Mouse (Mus musculus): ENCODE results near the gene Tm9sf3. TPM values are rescaled to one million over a fixed set of nuclear protein-coding genes. Genes with fewer than 3 reads are reported as not detected.
A peak's percentile ranks its signal among the peaks of the same experiment; 100 is the strongest.
"Not testable (repeated sequence)": the region's sequence is repeated elsewhere in the genome, so short reads cannot be mapped to it uniquely, and the experiment has no call there.

Gene Tm9sf3
- 151 and 167 TPM in 2 replicates for polyA plus RNA-seq (2015; fragmentation: Nextera tagmentation; extraction: Ambion mirVana)

DNA sequence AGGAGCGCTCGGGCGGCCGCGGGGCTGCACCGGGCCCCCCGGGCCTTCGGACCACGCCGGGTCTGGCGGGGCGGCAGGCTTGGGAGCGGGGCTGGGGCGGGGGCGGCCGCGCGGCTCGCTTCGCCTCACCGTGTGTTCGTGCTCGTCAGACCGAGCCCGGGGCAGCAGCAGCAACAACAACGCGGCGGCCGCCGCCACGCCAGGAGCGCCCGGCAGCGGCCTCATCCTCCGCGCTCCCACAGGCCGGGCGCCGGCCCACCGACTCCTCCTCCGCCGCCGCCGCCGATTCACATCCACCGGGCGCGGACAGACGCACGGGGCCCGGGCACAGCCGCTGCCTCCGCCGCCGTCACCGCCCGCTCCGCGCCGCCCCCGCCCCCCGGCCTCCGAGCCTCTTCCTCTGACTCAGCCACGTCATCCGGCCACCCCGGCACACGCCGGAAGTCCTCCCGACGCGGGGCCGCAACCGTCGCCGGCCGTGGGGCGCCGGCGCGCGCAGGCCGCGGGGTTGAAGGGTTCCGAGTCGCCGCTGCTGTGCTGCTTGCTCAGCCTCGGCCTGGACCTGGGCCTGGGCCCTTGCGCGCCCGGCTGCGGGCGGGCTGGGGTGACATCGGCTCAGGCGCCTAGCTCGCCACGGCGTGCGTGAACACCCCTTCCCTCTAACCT, at the start of gene Tm9sf3:
Gene Tm9sf3 (minus strand): TSS at position 368 of the 666 bp plus-strand sequence.
- Histone ChIP-seq H3K4me1 (replicated peaks) (peaks cover 16% of the 10 kb centered on the region), H3K4me3 (replicated peaks) (peak within 1 kb of the TSS; percentile 93), H3K9me3 (no peaks in the 10 kb centered on the region), H3K36me3 (no peaks in the 10 kb centered on the region), H3K9ac (peak within 1 kb of the TSS; percentile 93), H3K27me3 (replicated peaks) (no peaks in the 10 kb centered on the region), H3K27ac (peak within 1 kb of the TSS; percentile 99), H3K4me2 (replicated peaks) (peak within 1 kb of the TSS; percentile 58)
- ATAC-seq = peak; percentile 93
- WGBS = under 1% methylated on average over 80 of the region's 98 CpGs

DNA sequence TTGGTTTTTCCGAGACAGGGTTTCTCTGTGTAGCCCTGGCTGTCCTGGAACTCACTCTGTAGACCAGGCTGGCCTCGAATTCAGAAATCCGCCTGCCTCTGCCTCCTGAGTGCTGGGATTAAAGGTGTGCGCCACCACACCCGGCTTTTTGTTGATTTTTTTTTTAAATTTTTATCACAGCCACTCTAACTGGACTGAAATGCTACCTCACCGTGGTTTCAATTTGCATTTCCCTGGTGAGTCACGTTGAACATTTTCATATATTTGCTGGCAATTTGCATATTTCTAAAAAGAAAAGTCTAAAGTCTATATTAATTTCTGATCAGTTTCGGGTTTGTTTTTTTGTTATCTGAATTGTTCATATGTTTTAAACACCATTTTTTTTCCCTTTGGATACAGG, 48.8 kb upstream of the Tm9sf3 start:
- H3K4me2 ChIP-seq (replicated peaks); H3K36me3 ChIP-seq; H3K27me3 ChIP-seq (replicated peaks); ATAC-seq; H3K9ac ChIP-seq; H3K4me1 ChIP-seq (replicated peaks); H3K4me3 ChIP-seq (replicated peaks); H3K9me3 ChIP-seq; H3K27ac ChIP-seq: not testable (repeated sequence)
- WGBS = 86% methylated on average over 8 of the region's 8 CpGs

DNA sequence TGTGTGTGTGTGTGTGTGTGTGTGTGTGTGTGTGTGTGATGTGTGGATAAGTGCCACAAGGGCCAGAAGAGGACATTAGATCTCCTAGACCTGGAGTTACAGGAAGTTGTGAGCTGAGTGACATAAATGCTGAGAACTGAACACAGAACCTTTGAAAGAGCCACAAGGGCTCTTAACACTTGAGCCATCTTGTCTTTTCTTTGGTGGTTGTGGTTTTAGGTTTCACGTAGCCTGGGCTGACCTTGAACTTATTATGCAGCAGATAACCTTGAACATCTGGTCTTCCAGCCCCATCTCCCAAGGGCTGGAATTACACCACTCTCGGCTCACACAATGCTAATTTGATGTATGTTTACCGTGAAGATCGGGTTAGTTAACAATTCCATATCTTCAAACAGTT, 48.2 kb upstream of the Tm9sf3 start:
- WGBS = 74% methylated on average over 4 of the region's 4 CpGs
- Histone ChIP-seq H3K27me3 (replicated peaks) (no peaks in the 10 kb centered on the region; the same call in 1 of the 2 replicates), H3K9ac (no peak overlapping the region), H3K4me1 (replicated peaks) (no peaks in the 10 kb centered on the region), H3K4me2 (replicated peaks) (no peak overlapping the region), H3K27ac (no peak overlapping the region), H3K4me3 (replicated peaks) (no peak overlapping the region), H3K36me3 (no peaks in the 10 kb centered on the region), H3K9me3 (no peaks in the 10 kb centered on the region)
- no peak for ATAC-seq

DNA sequence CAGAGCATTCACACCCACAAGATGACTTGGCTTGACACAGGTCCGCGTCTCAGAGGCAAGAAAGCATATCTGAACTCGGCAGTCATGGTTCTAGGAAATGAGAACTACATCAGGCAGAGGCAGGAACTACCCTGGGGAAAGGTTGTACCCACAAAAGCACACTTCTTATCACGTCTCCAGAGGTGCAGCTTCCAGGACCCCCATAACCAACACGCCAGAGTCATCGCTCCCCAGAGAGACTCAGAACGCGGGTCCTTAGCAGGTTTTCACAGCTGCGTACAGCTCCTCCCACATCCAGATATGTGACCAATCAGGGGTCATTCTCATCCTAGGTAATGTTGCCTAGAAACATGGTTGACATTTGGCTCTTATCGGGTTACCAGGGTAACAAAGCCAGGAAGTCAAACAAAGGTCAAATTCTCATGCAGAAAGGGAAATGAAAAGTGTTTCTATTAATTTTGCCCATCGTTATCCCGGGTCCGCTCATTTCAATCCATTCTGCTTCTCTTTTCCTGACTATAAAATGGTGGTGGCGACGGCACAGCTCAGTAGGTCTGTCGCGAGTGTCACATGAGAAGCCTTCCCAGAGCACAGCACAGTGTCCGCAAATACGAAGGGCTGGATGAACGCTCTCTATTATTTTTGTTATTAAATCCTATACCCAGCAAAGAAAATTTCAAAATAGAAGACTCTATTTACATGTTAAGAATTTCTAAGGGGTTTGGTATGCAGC, 47.3 kb upstream of the Tm9sf3 start:
- Histone ChIP-seq H3K27ac (no peak overlapping the region), H3K27me3 (replicated peaks) (no peaks in the 10 kb centered on the region), H3K9ac (no peak overlapping the region), H3K4me1 (replicated peaks) (no peaks in the 10 kb centered on the region), H3K9me3 (no peaks in the 10 kb centered on the region), H3K36me3 (no peaks in the 10 kb centered on the region), H3K4me3 (replicated peaks) (peak overlapping the region; percentile 26), H3K4me2 (replicated peaks) (peak overlapping the region; percentile 59)
- WGBS = 17% methylated on average over 20 of the region's 20 CpGs
- peak; percentile 93 for ATAC-seq

DNA sequence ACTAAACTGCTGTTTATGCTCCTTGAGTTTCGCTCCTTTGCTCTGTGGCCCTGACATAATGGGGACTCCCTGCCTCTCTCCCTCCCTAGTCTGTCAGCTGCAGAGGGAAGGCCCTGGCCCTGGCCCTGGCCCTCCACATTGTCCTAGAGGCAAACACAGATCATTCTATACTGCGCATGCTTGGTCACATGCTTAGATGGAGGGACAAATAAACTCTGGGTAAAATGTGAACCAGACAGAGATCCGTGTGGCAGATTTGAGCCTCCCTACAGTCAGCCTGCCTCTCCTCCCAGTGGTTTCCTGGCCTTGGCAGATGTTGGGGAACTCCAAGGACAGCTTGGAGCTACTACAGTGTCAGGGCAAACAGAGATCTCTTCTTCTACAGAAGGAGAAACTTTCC, 40.1 kb upstream of the Tm9sf3 start:
- H3K27me3 ChIP-seq (replicated peaks) = no peaks in the 10 kb centered on the region
- no peaks in the 10 kb centered on the region for H3K9me3 ChIP-seq
- no peaks in the 10 kb centered on the region for H3K4me1 ChIP-seq (replicated peaks)
- WGBS = 74% methylated on average over 3 of the region's 3 CpGs
- no peak overlapping the region for H3K9ac ChIP-seq
- no peak overlapping the region for H3K4me2 ChIP-seq (replicated peaks)
- no peak overlapping the region for H3K4me3 ChIP-seq (replicated peaks)
- H3K27ac ChIP-seq = no peak overlapping the region
- H3K36me3 ChIP-seq = no peaks in the 10 kb centered on the region
- ATAC-seq = 0 out of 2 replicates have a peak, but pooled peaks have one; percentile 43

DNA sequence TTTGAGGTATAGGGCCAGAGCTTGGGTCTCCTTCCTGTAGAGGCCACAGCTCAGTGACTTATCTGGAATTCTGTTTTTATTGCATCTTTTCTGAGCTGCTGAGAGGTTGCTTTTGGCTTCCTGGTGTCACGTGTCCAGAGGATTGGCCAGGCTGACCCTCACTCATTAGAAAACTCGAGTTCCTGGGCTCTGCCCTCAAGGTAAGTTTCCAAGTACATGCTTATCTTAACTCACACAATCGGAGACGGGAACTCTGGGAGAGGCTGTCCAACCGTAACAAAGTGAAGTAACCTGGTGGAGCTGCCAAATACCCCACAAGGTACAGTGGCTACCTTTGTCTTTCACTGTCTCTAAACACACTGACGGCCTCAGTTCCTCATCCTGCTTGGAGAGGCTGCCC, 39.6 kb upstream of the Tm9sf3 start:
- H3K9ac ChIP-seq = no peak overlapping the region
- no peak overlapping the region for H3K4me2 ChIP-seq (replicated peaks)
- H3K27ac ChIP-seq = no peak overlapping the region
- no peak overlapping the region for H3K4me3 ChIP-seq (replicated peaks)
- H3K36me3 ChIP-seq = no peaks in the 10 kb centered on the region
- peak; percentile 55; the same call in 1 of the 2 replicates for ATAC-seq
- H3K4me1 ChIP-seq (replicated peaks) = no peaks in the 10 kb centered on the region
- WGBS = 53% methylated on average over 6 of the region's 6 CpGs
- H3K27me3 ChIP-seq (replicated peaks) = no peaks in the 10 kb centered on the region
- no peaks in the 10 kb centered on the region for H3K9me3 ChIP-seq

DNA sequence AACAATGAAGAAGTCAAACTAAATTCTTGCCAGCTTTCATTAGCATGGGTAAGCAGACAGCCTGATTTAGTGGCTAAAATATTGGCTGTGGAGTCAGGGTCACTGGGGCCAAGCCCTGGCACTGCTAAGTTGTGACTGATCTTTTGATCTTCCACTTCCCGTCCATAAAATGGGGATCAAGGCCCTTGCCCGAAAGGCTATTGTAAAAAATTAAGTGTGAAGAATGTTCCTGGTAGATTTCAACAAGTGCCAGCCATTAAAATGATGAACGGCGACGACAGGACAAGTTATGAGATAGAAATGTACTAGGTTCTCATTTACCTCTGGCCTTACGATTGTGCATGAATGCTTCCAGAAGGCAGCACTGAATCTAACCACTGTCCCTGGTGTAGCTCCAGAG, 38.1 kb upstream of the Tm9sf3 start:
- Histone ChIP-seq H3K4me2 (replicated peaks) (no peak overlapping the region), H3K9ac (no peak overlapping the region), H3K36me3 (no peaks in the 10 kb centered on the region), H3K4me1 (replicated peaks) (no peaks in the 10 kb centered on the region), H3K27ac (no peak overlapping the region), H3K27me3 (replicated peaks) (no peaks in the 10 kb centered on the region), H3K4me3 (replicated peaks) (no peak overlapping the region), H3K9me3 (no peaks in the 10 kb centered on the region)
- ATAC-seq = no peak
- WGBS = 63% methylated on average over 6 of the region's 6 CpGs

DNA sequence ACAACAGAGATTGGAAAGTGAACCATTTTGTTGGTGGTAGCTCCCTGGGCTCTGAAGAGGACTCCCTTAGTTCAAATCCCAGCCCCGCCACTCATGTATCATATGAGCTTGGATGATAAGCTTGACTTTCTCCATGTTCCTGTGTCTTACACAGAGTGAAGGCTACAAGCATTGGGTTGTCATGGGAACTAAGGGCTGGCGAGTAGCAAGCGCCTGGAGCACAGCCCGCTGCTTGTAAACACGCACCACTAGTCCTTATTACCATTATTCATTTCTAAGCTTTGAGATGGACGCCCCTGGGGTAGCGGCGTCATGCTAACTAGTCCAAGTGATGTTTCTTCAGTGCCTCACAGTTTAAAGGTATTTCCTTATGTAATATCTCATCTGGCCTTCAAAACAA, 35.6 kb upstream of the Tm9sf3 start:
- Histone ChIP-seq H3K27me3 (replicated peaks) (no peaks in the 10 kb centered on the region), H3K9me3 (no peaks in the 10 kb centered on the region), H3K4me3 (replicated peaks) (no peak overlapping the region), H3K36me3 (no peaks in the 10 kb centered on the region), H3K9ac (no peak overlapping the region), H3K4me1 (replicated peaks) (no peaks in the 10 kb centered on the region), H3K27ac (no peak overlapping the region), H3K4me2 (replicated peaks) (no peak overlapping the region)
- WGBS = 80% methylated on average over 8 of the region's 8 CpGs
- ATAC-seq = no peak

DNA sequence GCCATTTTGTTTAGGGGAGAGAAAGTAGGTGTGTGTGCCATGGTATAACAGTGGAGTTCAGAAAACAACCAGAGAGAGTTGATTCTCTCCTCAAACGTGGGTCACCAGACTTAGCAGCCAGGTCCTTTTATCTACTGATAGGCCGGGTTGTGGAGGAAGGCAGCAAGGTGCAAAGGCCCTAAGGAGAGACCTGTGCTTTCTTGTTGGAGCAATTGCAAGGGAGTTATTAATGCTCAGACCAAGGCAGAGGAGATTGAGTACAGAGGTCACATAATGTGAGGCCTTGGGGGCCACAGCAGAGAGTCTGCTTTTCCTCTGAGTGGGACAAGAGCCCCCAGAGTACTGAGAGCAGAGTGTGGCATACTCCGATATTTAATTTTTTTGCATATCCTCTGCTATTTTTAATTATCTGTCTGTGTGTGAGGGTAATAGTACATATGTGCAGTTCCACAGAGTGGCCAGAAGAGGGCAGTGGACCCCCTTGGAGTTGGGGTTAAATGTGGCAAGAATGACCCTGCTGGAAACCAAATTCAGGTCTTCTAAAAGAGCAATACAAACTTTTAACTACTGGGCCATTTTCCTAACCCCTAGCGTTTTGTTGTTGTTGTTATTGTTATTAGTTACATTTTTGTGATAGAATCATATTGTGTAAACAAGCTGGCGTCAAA, 27.3 kb upstream of the Tm9sf3 start:
- Histone ChIP-seq H3K4me1 (replicated peaks) (no peaks in the 10 kb centered on the region), H3K9ac (no peak overlapping the region), H3K9me3 (no peaks in the 10 kb centered on the region), H3K27ac (no peak overlapping the region), H3K36me3 (no peaks in the 10 kb centered on the region), H3K4me3 (replicated peaks) (no peak overlapping the region), H3K4me2 (replicated peaks) (no peak overlapping the region), H3K27me3 (replicated peaks) (no peaks in the 10 kb centered on the region; the same call in 1 of the 2 replicates)
- no peak for ATAC-seq
- WGBS = 60% methylated on average over 5 of the region's 5 CpGs

DNA sequence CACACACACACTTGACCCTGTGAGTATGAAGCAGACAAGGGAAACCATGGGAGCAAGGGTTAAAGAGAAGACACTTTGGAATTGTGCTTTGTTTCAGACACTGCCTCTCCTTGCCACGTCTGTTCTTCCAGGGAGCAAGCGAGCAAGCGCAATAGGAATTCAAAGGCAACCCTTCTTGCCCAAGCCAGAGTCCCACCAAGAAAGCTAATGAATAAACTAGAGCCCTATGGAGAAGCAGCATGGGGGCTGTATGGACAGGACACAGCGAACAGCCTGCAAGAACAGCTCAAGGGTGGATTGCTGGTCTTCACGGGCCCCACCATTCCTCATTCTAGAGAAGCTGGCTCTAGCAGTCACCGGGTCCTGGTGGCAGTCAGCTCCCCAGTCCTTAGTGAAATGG, 24.8 kb upstream of the Tm9sf3 start:
- ATAC-seq = no peak
- peaks cover 5% of the 10 kb centered on the region; the same call in 1 of the 2 replicates for H3K4me1 ChIP-seq (replicated peaks)
- no peak overlapping the region for H3K4me3 ChIP-seq (replicated peaks)
- no peaks in the 10 kb centered on the region for H3K9me3 ChIP-seq
- H3K9ac ChIP-seq = no peak overlapping the region
- 78% methylated on average over 6 of the region's 6 CpGs for WGBS
- no peaks in the 10 kb centered on the region; the same call in 1 of the 2 replicates for H3K27me3 ChIP-seq (replicated peaks)
- no peak overlapping the region for H3K4me2 ChIP-seq (replicated peaks)
- H3K36me3 ChIP-seq = no peaks in the 10 kb centered on the region
- no peak overlapping the region for H3K27ac ChIP-seq

DNA sequence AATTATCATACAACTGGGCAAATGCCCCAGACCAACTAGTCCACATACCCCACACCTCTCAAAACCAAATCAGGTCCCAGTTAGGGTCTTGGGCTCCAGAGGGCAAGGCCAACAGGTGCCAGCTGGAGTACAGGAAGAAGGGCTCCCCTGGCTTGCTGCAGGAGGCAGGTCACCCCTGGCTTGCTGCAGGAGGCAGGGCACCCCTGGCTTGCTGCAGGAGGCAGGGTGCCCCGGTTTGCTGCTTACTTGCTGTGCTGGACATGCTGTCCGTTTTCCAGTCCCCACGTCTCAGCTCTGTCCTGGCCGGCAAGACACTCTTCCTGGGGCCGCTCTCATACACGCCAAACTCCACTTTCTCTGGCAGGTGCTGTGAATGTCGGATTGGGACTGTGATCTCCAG, 23.4 kb upstream of the Tm9sf3 start:
- H3K27ac ChIP-seq = no peak overlapping the region

DNA sequence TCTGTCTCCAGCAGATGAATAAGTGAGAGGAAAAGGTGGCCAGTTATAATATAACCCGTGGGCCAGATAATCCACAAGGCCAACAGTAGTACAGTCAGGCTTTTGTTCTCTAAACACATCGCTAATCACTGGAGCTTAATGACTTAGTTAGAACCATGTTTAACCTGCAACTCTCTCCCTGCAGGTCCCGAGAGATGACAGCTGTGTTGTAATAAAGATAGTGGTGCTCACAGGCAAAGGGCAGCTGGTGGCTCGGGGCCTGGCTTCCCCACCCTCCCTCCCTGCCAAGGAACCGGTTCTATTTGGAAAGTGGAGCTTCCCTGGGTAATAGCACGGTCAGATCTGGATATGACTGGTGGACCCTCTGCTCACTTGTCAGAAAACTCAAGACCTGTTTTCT, 20.7 kb upstream of the Tm9sf3 start:
- peak; percentile 73 for ATAC-seq
- 20% methylated on average over 6 of the region's 6 CpGs for WGBS
- Histone ChIP-seq H3K27me3 (replicated peaks) (no peaks in the 10 kb centered on the region; the same call in 1 of the 2 replicates), H3K36me3 (no peaks in the 10 kb centered on the region), H3K4me3 (replicated peaks) (no peak overlapping the region), H3K4me1 (replicated peaks) (peaks cover 5% of the 10 kb centered on the region; the same call in 1 of the 2 replicates), H3K4me2 (replicated peaks) (0 out of 2 replicates have a peak overlapping the region, but pooled peaks have one; percentile 10), H3K9me3 (no peaks in the 10 kb centered on the region), H3K27ac (0 out of 2 replicates have a peak overlapping the region, but pooled peaks have one; percentile 37), H3K9ac (no peak overlapping the region)

More for the DNA sequence above, 23.4 kb upstream of the Tm9sf3 start:
- no peak for ATAC-seq
- no peak overlapping the region for H3K9ac ChIP-seq
- no peaks in the 10 kb centered on the region for H3K9me3 ChIP-seq
- H3K4me3 ChIP-seq (replicated peaks) = no peak overlapping the region
- WGBS = 85% methylated on average over 7 of the region's 7 CpGs
- H3K27me3 ChIP-seq (replicated peaks) = no peaks in the 10 kb centered on the region; the same call in 1 of the 2 replicates
- no peaks in the 10 kb centered on the region for H3K36me3 ChIP-seq
- no peak overlapping the region for H3K4me2 ChIP-seq (replicated peaks)
- peaks cover 5% of the 10 kb centered on the region; the same call in 1 of the 2 replicates for H3K4me1 ChIP-seq (replicated peaks)
